Mouse (Mus musculus) limb, embryonic 14.5 days (tissue): ENCODE results near the gene Unk. TPM values are rescaled to one million over a fixed set of nuclear protein-coding genes. Genes with fewer than 3 reads are reported as not detected.

Experiments
- ATAC-seq: fragments of 200-750 bp; cut with Nextera tagmentation; 2 replicates; pipeline ENCODE4 v1.8.0; 2017; ENCODE audit warnings: low read depth, moderate number of reproducible peaks, moderate TSS enrichment; ENCODE audit not compliant: low FRiP score
- DNase-seq: peaks from one replicate; pipeline ENCODE4 v3.0.0-alpha.2; 2015; ENCODE audit warnings: low spot score
- H3K27ac ChIP-seq: fragments of 300-500 bp; sonication (generic); replicated peaks from 2 replicates; pipeline ENCODE4 v1.5.1; 2014; ENCODE audit warnings: low read depth, mild to moderate bottlenecking, low read length, moderate library complexity, mixed read lengths
- H3K27me3 ChIP-seq: fragments of 300-500 bp; sonication (generic); 2 replicates; pipeline ENCODE4 v1.6.1; 2014; ENCODE audit warnings: low read length, mixed read lengths; ENCODE audit not compliant: control insufficient read depth, insufficient read depth
- H3K36me3 ChIP-seq: fragments of 300-500 bp; sonication (generic); 2 replicates; pipeline ENCODE4 v1.6.1; 2014; ENCODE audit warnings: mild to moderate bottlenecking, low read length, moderate library complexity, mixed read lengths; ENCODE audit not compliant: control insufficient read depth, insufficient read depth
- H3K4me1 ChIP-seq: fragments of 300-500 bp; sonication (generic); 2 replicates; pipeline ENCODE4 v1.6.1; 2014; ENCODE audit warnings: antibody characterized with exemption, low read length, mixed read lengths; ENCODE audit not compliant: control insufficient read depth, insufficient read depth
- H3K4me2 ChIP-seq: fragments of 300-500 bp; sonication (generic); replicated peaks from 2 replicates; pipeline ENCODE4 v1.6.1; 2014; ENCODE audit warnings: low read depth, mild to moderate bottlenecking, low read length, moderate library complexity; ENCODE audit not compliant: severe bottlenecking
- H3K4me3 ChIP-seq: fragments of 300-500 bp; sonication (generic); replicated peaks from 2 replicates; pipeline ENCODE4 v1.5.1; 2014; ENCODE audit warnings: low read length
- H3K9ac ChIP-seq: fragments of 300-500 bp; sonication (generic); 2 replicates; pipeline ENCODE4 v1.6.1; 2014; ENCODE audit warnings: mild to moderate bottlenecking, low read depth, low read length, moderate library complexity; ENCODE audit not compliant: severe bottlenecking
- H3K9me3 ChIP-seq: fragments of 300-500 bp; sonication (generic); 2 replicates; pipeline ENCODE4 v1.6.1; 2016; ENCODE audit warnings: low read length; ENCODE audit not compliant: control insufficient read depth
- POLR2A ChIP-seq: fragments of 200-500 bp; IDR thresholded peaks from 2 replicates; pipeline ENCODE4 v1.8.0; 2012; ENCODE audit warnings: inconsistent platforms, mild to moderate bottlenecking, moderate library complexity, borderline replicate concordance; ENCODE audit not compliant: insufficient read depth, insufficient read length; ENCODE audit errors: extremely low read depth
- WGBS: fragments of 180-500 bp; shearing (Covaris S2); extraction: QIAGEN DNeasy Blood & Tissue Kit; methylation state at CpG from one replicate; pipeline ENCODE4 v1.1.7; 2014; 5-methylcytosine and 5-hydroxymethylcytosine counted together
- polyA plus RNA-seq, 2 experiments: library from polyadenylated mRNA; depleted of rRNA in 1 of 2; stranded (reverse) in 1 of 2; unstranded in 1 of 2; fragments of >200 nt; fragmentation: Nextera tagmentation in 1 of 2; extraction: Ambion mirVana in 1 of 2; gene quantifications; 2 replicates each; pipeline versions ENCODE4 v1.2.1 to v1.2.3; 2012 to 2014

The Unk gene
- polyA plus RNA-seq, 2 experiments = 33.1 to 80.3 TPM

- Histone ChIP-seq H3K36me3 (peaks cover 29% of the 10 kb centered on the region), H3K4me3 (no peak overlapping the region), H3K4me1 (peaks cover 8% of the 10 kb centered on the region), H3K27me3 (no peaks in the 10 kb centered on the region), H3K9ac (no peak overlapping the region), H3K4me2 (no peak overlapping the region), H3K27ac (no peak overlapping the region), H3K9me3 (no peaks in the 10 kb centered on the region)
- WGBS = 89% methylated on average over 3 of the region's 3 CpGs
- no peak for ATAC-seq
- TF ChIP-seq POLR2A = no peak
- no peak for DNase-seq
Measured at GRCm38 (mm10) chr11:116025056-116025845, 4.9 kb upstream of the Unk start.

- WGBS = 75% methylated on average over 4 of the region's 4 CpGs
- ATAC-seq (no peak), DNase-seq (no peak)
- Histone ChIP-seq H3K4me3 (no peak within 1 kb of the TSS), H3K27me3 (no peaks in the 10 kb centered on the region), H3K27ac (no peak within 1 kb of the TSS), H3K9ac (no peak within 1 kb of the TSS), H3K4me1 (peaks cover 8% of the 10 kb centered on the region), H3K36me3 (peaks cover 7% of the 10 kb centered on the region), H3K4me2 (no peak within 1 kb of the TSS), H3K9me3 (no peaks in the 10 kb centered on the region)
- no peak for TF ChIP-seq POLR2A
Measured at GRCm38 (mm10) chr11:116027756-116028155, 2.4 kb upstream of the Unk start, which contains the start of gene H3f3b. H3f3b (minus strand) TSS chr11:116027962.

- 83% methylated on average over 9 of the region's 9 CpGs for WGBS
- H3K27ac ChIP-seq = no peak overlapping the region
- DNase-seq = no peak
Measured at GRCm38 (mm10) chr11:116028177-116028865, 1.8 kb upstream of the Unk start.

GRCm38 (mm10) chr11:116029086-116029865 is 846 bp upstream of the Unk start:
- ATAC-seq (no peak), DNase-seq (no peak)
- Histone ChIP-seq H3K4me3 (peak overlapping the region; percentile 46), H3K4me2 (peak overlapping the region; percentile 58), H3K4me1 (peaks cover 8% of the 10 kb centered on the region), H3K27ac (no peak overlapping the region), H3K36me3 (no peaks in the 10 kb centered on the region), H3K9me3 (no peaks in the 10 kb centered on the region), H3K27me3 (no peaks in the 10 kb centered on the region), H3K9ac (peak overlapping the region; percentile 87; the same call in 1 of the 2 replicates)
- 76% methylated on average over 6 of the region's 6 CpGs for WGBS
- TF ChIP-seq POLR2A = no peak

More at GRCm38 (mm10) chr11:116028177-116028865, 1.8 kb upstream of the Unk start:
- H3K27me3 ChIP-seq = no peaks in the 10 kb centered on the region
- H3K4me2 ChIP-seq = no peak overlapping the region
- H3K36me3 ChIP-seq = peaks cover 6% of the 10 kb centered on the region
- peaks cover 8% of the 10 kb centered on the region for H3K4me1 ChIP-seq
- no peaks in the 10 kb centered on the region for H3K9me3 ChIP-seq
- no peak for ATAC-seq
- no peak overlapping the region for H3K9ac ChIP-seq
- no peak for TF ChIP-seq POLR2A
- H3K4me3 ChIP-seq = no peak overlapping the region
